Mouse (Mus musculus): ENCODE measurements at regions not wholly inside any gene's neighbourhood (a gene's known extent, or its start where the extent isn't known, plus 50 kb on each side); places are given as distances from the start of the nearest gene placed in this dataset.

- no peak for DNase-seq (ENCODE audit: low read depth, low spot score)
These were observed 590.0 kb upstream of the Nr3c2 start for GRCm38 (mm10) chr8:76309200-76309599.

DNA sequence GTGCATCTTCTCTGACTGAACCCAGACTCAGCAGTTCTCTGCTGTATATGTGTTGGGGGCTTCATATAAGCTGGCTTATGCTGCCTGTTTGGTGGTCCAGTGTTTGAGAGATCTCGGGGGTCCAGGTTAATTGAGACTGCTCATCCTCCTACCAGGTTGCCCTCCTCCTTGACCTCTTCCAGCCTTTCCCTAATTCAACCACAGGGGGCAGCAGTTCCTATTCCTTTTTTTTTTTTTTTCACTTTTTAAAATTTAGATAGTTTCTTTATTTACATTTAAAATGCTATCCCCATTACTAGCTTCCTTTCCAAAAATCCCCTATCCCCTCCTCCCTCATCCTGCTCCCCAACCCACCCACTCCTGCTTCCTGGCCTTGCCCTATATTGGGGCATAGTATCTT, 570.7 kb upstream of the Nr3c2 start:
- DNase-seq (ENCODE audit: low read depth, low spot score), result no peak

DNA sequence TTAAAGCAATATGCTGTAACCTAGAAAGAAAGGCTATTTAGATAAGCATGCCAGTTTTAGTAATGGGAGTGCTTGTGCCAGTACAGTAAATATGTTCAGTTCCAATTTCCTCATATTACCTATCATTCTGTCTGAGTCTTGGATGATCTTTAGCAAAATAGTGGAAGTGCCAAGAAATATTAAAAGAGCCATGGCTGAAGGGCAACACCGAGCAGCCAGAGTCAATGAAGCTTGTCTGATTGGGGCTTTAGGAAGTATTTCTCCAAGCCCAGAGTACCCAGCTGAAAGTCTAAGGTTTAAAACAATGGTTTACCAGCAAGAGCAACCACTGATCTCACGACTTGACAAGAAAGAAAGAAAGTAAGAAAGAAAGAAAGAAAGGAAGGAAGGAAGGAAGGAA, 556.2 kb upstream of the Nr3c2 start:
- DNase-seq (ENCODE audit: low read depth, low spot score), result no peak

DNA sequence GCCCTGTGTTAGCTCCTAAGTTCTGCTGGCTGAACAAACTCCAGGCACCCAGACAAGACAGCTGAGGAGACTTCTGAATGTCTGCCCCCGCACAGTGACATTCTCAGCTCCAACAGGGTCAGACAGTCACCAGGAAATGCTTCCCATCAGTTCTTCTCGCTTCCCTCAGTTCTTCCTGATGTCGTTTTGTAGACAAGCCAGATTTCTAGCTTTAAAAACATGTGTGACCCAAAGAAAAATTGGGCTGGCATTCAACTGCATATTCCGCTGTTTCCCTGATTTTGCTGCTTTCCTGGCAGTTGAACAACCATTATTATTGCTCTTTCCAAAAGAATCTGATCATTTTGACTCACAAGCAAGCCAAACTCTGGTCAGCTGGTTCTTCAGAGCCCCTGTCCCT, 553.1 kb upstream of the Nr3c2 start:
- DNase-seq (ENCODE audit: low read depth, low spot score), result no peak

- no peak for DNase-seq (ENCODE audit: low read depth, low spot score)
These were observed 552.4 kb upstream of the Nr3c2 start for GRCm38 (mm10) chr8:76346832-76347231.

DNA sequence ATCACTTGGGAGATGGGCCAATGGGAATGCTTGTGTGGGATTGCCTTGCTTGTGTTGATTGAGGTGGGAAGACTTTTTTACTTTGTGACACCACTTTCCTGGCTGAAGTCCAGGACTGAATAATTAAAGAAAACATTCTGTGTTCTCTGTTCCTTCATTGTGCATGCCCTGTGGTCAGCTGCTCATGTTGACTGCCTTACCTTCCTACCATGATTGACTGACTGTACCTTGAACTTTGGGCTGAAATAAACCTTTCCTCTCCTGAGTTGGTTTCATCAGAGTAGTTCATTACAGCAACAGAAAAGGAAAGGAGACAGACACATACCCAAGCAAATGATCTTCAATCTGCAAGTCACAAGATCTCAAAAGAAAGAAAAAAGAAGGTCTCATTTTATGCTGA, 524.9 kb upstream of the Nr3c2 start:
- no peak for DNase-seq (ENCODE audit: low read depth, low spot score)

DNA sequence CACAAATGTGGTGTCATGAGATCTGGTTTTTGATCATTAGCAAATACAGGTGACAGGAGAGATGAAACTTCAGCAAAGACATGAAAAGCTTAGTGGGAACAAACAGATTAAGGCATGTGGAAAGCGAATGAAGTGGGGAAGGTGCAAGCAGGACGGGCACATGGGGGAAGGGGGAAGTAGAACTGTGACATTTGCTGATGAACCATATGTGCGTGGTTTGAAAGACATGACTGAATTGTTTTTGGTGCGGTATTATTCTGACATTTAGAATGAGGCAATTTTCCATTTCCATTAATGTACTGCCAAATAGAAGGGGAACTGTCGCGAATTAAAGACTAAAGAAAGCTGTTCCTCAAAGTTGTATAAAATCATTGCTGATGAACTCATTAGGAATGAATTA, 521.5 kb upstream of the Nr3c2 start:
- no peak for DNase-seq (ENCODE audit: low read depth, low spot score)

- no peak for DNase-seq (ENCODE audit: low read depth, low spot score)
These were observed 517.6 kb upstream of the Nr3c2 start for GRCm38 (mm10) chr8:76381643-76382042.

DNA sequence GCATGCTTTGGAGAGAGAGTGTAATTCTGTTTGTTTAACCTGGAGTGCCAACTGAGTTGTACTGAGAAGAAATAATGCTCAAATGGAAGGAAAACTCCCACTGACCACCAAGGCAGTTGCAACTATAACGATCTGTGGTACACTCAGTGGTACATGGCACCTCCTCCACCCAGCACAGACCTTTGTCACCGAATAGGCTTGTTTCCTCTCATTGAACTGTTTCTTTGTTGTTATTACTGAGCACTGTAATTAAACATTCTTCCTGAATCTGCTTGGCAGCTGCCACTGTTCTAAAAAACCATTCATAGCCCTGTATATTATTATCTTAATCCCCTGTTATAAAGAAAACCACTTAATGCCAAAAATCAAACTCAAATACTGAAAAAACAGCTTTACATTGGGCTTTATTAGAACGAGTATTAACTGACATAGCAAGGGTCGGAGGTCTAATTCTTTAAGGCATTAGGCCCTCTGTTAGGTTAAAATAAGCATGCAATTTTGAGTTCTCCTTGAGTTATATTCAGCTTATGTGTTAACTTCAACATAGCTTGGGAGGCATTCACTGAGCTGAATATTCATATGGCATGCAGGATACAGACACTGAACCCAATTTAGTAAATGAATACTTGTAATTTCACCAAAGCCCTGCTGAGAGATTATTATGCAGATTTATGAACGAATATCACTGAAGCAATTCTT, 515.5 kb upstream of the Nr3c2 start:
- no peak for DNase-seq (ENCODE audit: low read depth, low spot score)

- no peak for DNase-seq (ENCODE audit: low read depth, low spot score)
These were observed 515.0 kb upstream of the Nr3c2 start for GRCm38 (mm10) chr8:76384282-76384637.

GRCm38 (mm10) chr8:76392004-76392403, 507.2 kb upstream of the Nr3c2 start:
- DNase-seq (ENCODE audit: low read depth, low spot score), result no peak

GRCm38 (mm10) chr8:76422459-76422858, 476.8 kb upstream of the Nr3c2 start:
- peak; percentile 12 for DNase-seq (ENCODE audit: low read depth, low spot score)

DNA sequence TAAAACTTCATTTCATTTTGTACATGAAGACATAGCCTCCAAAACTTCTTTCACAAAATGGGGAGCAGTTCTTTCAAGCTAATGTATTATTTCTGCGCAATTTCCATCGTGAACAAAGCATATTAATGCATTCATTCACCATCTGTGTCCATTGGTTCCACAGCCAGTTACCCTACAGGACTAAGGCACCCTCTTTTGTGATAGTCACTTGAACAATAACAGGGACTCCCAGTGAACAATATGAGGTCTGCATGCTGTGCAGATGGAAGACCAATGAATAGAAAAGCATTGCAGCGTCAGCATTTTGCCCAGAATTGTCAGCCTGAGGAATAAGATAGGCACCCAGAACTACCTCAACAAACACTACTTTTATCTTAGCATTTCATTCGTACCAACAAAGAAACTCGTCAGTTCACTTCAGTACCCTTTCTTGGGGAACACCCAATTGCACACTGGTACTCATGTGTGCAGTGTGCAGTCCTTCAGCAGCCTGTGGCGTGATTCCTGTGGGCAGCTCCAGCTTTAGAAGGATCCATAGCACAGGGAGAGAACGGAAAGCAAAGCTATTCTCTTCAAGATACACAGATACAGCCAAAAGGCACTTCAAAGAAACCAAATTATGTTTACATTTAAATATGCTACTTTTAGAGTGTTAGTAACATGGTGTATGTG, 476.2 kb upstream of the Nr3c2 start:
- DNase-seq (ENCODE audit: low read depth, low spot score), result no peak

DNA sequence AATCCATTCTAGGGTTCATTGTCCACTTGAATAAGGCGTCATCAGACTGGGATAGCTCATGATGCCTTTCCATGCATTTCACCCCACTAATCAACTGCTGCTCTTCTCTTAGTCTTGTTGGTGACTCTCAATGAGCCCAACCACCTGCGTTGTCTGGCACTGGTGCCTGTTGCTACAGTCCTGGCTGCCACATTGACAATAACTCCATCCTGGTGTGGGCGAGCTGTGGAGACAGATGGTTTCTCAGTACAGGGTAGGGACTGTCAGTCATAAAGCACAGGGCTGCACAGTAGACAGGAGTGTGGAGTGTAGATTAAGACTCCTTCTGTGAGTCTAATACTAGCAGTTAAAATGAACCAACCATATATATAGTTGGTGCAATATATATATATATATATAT, 469.4 kb upstream of the Nr3c2 start:
- no peak for DNase-seq (ENCODE audit: low read depth, low spot score)

DNA sequence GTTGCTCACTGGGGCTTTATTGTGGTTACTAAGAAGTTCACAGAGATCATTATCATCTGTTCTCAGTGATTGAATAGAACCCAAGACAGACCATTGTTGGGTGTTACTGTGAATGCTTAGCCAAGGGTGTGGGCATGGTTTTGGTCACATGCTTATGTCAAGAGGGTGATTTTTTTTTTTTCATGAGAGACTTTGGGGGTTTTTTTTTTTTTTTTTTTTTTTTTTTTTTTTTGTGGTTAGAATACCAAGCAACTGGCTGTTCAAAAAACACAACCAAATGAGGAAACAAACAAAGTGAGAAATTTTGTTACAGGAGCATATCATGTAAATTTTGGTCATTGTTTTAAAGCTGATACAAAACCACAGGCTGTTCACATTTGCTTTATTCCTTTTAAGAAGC, 466.4 kb upstream of the Nr3c2 start:
- no peak for DNase-seq (ENCODE audit: low read depth, low spot score)

GRCm38 (mm10) chr8:76437951-76438350, 461.3 kb upstream of the Nr3c2 start:
- DNase-seq (ENCODE audit: low read depth, low spot score), result no peak

- DNase-seq (ENCODE audit: low read depth, low spot score), result no peak
These were observed 424.6 kb upstream of the Nr3c2 start for GRCm38 (mm10) chr8:76474464-76475208.

GRCm38 (mm10) chr8:76478966-76479365, 420.3 kb upstream of the Nr3c2 start:
- DNase-seq (ENCODE audit: low read depth, low spot score), result no peak

DNA sequence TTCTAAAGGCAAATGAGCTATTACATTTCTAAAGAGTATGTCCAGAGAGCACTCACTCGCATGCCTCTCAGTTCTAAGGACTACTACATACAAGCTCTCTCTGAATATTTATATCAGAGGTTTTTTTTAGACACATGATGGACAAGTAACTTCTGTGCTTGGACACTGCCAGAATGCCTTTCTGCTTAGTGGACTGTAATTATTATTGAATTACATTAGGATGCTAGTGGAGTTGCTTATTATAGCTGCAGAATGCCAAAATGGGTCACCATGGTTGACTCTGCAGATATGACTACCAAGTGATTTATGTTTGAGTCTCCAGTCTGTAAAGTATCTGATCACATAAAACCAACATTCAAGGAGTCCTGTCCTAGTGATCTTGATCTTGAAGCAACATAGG, 395.6 kb upstream of the Nr3c2 start:
- no peak for DNase-seq (ENCODE audit: low read depth, low spot score)

DNA sequence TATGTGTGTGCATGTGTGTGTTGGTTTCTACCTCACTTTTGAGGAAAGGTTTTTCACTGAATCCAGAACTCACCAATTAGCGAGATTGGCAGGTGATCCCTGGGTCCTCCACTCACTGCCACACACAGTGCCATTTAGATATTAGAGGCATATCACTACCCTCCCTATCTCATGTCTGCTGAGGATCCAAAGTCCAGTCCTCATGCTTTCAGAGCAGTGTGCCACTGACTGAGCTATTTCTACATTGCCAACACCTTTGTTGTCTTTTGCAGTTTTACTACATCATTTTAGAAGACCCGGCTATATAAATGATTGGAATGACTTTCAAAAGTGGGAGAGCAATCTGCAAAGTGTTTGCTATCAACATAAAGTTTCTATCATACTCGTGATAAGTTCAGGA, 392.0 kb upstream of the Nr3c2 start:
- DNase-seq (ENCODE audit: low read depth, low spot score), result no peak

GRCm38 (mm10) chr8:76509201-76509600, 390.0 kb upstream of the Nr3c2 start:
- DNase-seq (ENCODE audit: low read depth, low spot score), result peak; percentile 44

- DNase-seq (ENCODE audit: low read depth, low spot score), result no peak
These were observed 385.1 kb upstream of the Nr3c2 start for GRCm38 (mm10) chr8:76514132-76514531.
